Mouse (Mus musculus): ENCODE measurements around the gene Dand5.

DNA sequence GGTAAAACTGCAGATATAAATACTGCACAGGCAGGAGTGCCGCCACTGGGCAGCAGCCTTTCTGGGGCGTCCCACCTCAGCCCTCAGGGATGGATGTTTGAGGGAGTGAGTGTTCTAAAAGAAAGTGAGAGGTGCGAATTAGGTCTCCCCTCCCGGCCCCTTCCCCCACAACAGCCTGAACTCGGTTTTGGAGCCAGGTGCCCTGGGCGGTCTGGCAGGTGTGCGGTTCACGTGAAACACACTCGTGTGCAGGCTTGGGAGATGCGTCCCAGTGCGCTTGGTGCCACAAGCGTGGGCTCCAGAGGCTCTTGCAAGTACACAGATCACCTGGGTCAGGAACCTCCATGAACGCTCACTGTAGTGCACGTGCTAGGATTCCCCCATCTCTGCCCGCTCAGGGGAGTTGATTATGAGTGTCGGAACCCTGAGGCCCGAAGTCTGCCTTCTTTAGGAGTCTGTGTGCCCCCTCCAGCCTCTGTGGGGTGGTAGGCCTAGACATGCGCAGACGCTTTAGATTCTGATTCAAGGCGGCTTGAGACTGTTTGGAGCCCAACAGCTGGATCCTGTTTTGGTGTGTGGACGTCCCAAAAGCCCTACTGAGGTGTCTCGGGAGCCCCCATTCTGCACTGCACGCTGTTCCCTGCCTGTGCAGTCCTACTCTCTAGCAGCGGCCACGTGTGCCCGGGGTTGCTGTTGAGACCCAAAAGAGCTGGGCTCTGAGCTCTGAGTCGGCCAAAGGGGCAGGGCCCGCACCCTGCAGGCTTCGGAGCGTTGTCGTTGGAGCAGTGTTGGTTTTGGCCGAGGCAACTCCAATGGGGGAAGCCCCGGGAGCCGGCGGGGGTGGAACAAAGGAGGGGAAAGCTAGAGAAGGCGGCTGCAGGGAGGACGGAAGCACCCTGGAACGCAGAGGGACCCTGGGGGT is 36.6 kb downstream of the Dand5 start:
- TF ChIP-seq CTCF (IDR thresholded peaks at IDR 0.05; ENCODE audit: borderline replicate concordance, control insufficient read depth, extremely low read depth, insufficient read depth, low read length, poor library complexity) (no peak), POLR2A (IDR thresholded peaks at IDR 0.05; ENCODE audit: control insufficient read depth, extremely low read depth, insufficient read depth, low read length, poor library complexity) (no peak)
